Mouse (Mus musculus): Measurements from ENCODE around the gene Vps50. TPM values are rescaled to one million over a fixed set of nuclear protein-coding genes. Genes with fewer than 3 reads are reported as not detected.
"Not testable (repeated sequence)": the region's sequence is repeated elsewhere in the genome, so short reads cannot be mapped to it uniquely, and the experiment has no call there.

Vps50 gene
- polyA plus RNA-seq, 1 experiment from 2014 or later, result 40.2 TPM

DNA sequence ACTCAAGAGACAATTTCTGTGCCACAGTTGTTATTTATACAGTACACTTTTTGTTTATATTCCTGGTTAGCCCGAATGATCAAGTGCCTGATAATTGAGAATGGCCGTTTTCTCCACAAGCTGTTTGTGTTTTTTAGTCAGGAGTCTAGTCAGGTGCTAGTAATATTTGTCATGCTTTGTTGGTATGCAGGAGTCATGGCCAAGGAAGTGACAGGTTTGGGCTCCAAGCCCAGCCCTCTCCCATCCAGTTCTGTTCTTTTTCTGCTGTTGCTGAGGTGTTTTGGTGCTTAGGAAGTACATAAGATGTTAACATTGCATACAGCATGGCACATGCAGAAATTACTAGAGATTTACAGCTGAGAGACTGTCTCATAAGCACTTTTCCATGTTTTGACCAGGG, 41.3 kb downstream of the Vps50 start:
- no peak overlapping the region for H3K27ac ChIP-seq (replicated peaks; ENCODE audit: low read depth, low read length)
- no peak overlapping the region for H3K4me3 ChIP-seq (ENCODE audit: low read depth, low read length)
- ATAC-seq (replicated peaks; ENCODE audit: insufficient number of reproducible peaks, low FRiP score, low TSS enrichment, low read depth), result no peak
- no peaks in the 10 kb centered on the region for H3K4me1 ChIP-seq (ENCODE audit: control insufficient read depth, insufficient read depth, low read length)
- no peaks in the 10 kb centered on the region for H3K9me3 ChIP-seq (replicated peaks; ENCODE audit: control insufficient read depth, low read length)
- WGBS, result 76% methylated on average over 2 of the region's 2 CpGs
- H3K27me3 ChIP-seq (ENCODE audit: control insufficient read depth, insufficient read depth, low read length), result no peaks in the 10 kb centered on the region
- no peak overlapping the region for H3K9ac ChIP-seq (replicated peaks; ENCODE audit: low read length)
- DNase-seq (ENCODE audit: low spot score), result no peak
- H3K36me3 ChIP-seq (replicated peaks; ENCODE audit: control insufficient read depth, insufficient read depth, low read depth, low read length), result no peaks in the 10 kb centered on the region
- no peak overlapping the region for H3K4me2 ChIP-seq (ENCODE audit: low read depth, low read length)

DNA sequence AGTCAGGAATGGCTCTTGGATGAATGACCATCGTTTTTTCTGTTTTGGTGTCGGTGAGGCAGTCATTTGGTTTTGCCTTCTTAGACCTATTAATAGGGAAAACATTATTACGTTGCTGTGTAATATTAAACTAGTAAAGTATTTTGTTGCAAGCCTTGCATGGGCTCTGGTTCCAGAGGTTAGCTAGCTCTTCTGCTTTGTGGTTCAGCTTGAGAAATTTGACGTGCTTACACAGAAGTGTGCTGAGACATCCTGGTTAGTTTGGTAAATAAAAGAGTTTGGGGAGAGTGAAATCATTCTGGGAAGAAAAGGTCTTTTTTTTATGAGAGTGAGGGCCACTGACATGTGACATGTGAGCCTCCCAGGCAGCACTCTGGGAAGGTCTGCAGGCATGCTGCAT, 45.7 kb downstream of the Vps50 start:
- Histone ChIP-seq H3K4me2 (ENCODE audit: low read depth, low read length) (no peak overlapping the region), H3K9ac (replicated peaks; ENCODE audit: low read length) (no peak overlapping the region), H3K27me3 (ENCODE audit: control insufficient read depth, insufficient read depth, low read length) (no peaks in the 10 kb centered on the region), H3K36me3 (replicated peaks; ENCODE audit: control insufficient read depth, insufficient read depth, low read depth, low read length) (no peaks in the 10 kb centered on the region; the same call in 1 of the 2 replicates), H3K27ac (replicated peaks; ENCODE audit: low read depth, low read length) (no peak overlapping the region), H3K9me3 (replicated peaks; ENCODE audit: control insufficient read depth, low read length) (no peaks in the 10 kb centered on the region), H3K4me1 (ENCODE audit: control insufficient read depth, insufficient read depth, low read length) (no peaks in the 10 kb centered on the region), H3K4me3 (ENCODE audit: low read depth, low read length) (no peak overlapping the region)
- ATAC-seq (replicated peaks; ENCODE audit: insufficient number of reproducible peaks, low FRiP score, low TSS enrichment, low read depth) (no peak), DNase-seq (ENCODE audit: low spot score) (no peak)
- 87% methylated on average over 4 of the region's 4 CpGs for WGBS

DNA sequence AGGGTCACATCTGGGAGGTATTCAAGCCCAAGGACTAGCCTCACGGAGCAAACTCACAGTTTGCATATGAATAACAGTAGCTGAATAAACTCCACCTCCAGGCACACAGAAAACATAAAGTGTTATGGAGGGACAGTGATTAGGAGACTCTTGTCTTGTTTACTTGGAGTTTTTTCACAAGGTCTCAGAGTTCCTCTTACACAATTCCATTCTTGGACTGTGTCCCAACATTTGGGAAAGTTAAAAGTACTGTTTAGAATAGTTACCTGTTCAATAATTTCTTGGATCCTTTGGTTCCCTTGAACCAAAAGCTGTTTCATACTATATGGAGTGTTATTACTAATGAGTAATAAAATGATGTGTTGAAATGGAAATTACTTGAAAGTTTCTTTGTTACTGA, 46.8 kb downstream of the Vps50 start:
- no peaks in the 10 kb centered on the region for H3K9me3 ChIP-seq (replicated peaks; ENCODE audit: control insufficient read depth, low read length)
- WGBS, result 61% methylated on average over 1 of the region's 1 CpGs
- no peak overlapping the region for H3K27ac ChIP-seq (replicated peaks; ENCODE audit: low read depth, low read length)

DNA sequence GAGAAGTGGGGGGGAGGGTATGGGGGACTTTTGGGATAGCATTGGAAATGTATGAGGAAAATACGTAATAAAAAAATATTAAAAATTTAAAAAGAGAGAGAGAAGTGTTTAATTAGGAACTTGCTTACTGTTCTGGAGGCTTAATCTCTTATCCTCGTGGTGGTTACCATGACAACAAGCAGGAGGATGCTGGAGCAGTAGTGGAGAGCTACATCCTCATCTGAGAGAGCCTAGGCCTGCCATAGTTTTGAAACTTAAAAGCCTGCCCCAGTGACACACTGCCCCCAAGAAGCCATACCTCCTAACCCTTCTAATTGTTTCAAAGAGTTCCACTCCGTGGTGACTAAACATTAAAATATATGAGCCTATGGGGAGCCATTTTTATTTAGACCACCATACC, 50.8 kb downstream of the Vps50 start:
- Histone ChIP-seq H3K36me3 (replicated peaks; ENCODE audit: control insufficient read depth, insufficient read depth, low read depth, low read length) (no peaks in the 10 kb centered on the region; the same call in 1 of the 2 replicates), H3K9ac (replicated peaks; ENCODE audit: low read length) (no peak overlapping the region), H3K27ac (replicated peaks; ENCODE audit: low read depth, low read length) (no peak overlapping the region), H3K4me2 (ENCODE audit: low read depth, low read length) (no peak overlapping the region), H3K4me3 (ENCODE audit: low read depth, low read length) (no peak overlapping the region), H3K27me3 (ENCODE audit: control insufficient read depth, insufficient read depth, low read length) (no peaks in the 10 kb centered on the region), H3K9me3 (replicated peaks; ENCODE audit: control insufficient read depth, low read length) (no peaks in the 10 kb centered on the region), H3K4me1 (ENCODE audit: control insufficient read depth, insufficient read depth, low read length) (no peaks in the 10 kb centered on the region)
- 76% methylated on average over 3 of the region's 3 CpGs for WGBS
- no peak for DNase-seq (ENCODE audit: low spot score)
- no peak for ATAC-seq (replicated peaks; ENCODE audit: insufficient number of reproducible peaks, low FRiP score, low TSS enrichment, low read depth)

More for the DNA sequence above, 46.8 kb downstream of the Vps50 start:
- no peak for DNase-seq (ENCODE audit: low spot score)
- H3K9ac ChIP-seq (replicated peaks; ENCODE audit: low read length), result no peak overlapping the region
- ATAC-seq (replicated peaks; ENCODE audit: insufficient number of reproducible peaks, low FRiP score, low TSS enrichment, low read depth), result no peak
- H3K4me2 ChIP-seq (ENCODE audit: low read depth, low read length), result no peak overlapping the region
- H3K4me1 ChIP-seq (ENCODE audit: control insufficient read depth, insufficient read depth, low read length), result no peaks in the 10 kb centered on the region
- H3K27me3 ChIP-seq (ENCODE audit: control insufficient read depth, insufficient read depth, low read length), result no peaks in the 10 kb centered on the region
- H3K36me3 ChIP-seq (replicated peaks; ENCODE audit: control insufficient read depth, insufficient read depth, low read depth, low read length), result no peaks in the 10 kb centered on the region; the same call in 1 of the 2 replicates
- no peak overlapping the region for H3K4me3 ChIP-seq (ENCODE audit: low read depth, low read length)

DNA sequence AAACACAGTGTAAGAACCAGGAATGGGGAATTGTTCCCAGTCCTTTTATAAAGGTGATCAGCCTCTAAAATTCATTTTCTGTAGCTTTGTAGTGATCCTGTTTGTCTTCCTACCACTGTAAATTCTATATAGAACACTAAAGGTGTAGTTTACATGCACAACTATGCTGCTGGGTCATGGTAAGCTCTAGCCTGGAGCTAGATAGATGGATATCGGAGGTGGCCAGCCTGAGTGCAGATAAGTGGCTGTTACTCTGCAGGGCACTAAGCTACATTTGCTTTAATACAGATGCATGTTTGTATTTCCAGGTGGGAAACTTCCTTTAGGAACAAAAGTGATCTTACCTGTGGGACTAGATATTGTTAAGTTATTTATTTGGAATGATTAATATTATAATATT, 51.8 kb downstream of the Vps50 start:
- H3K4me1 ChIP-seq (ENCODE audit: control insufficient read depth, insufficient read depth, low read length), result no peaks in the 10 kb centered on the region
- H3K4me2 ChIP-seq (ENCODE audit: low read depth, low read length), result no peak overlapping the region
- DNase-seq (ENCODE audit: low spot score) (no peak), ATAC-seq (replicated peaks; ENCODE audit: insufficient number of reproducible peaks, low FRiP score, low TSS enrichment, low read depth) (no peak)
- no peaks in the 10 kb centered on the region for H3K9me3 ChIP-seq (replicated peaks; ENCODE audit: control insufficient read depth, low read length)
- no peak overlapping the region for H3K4me3 ChIP-seq (ENCODE audit: low read depth, low read length)
- H3K36me3 ChIP-seq (replicated peaks; ENCODE audit: control insufficient read depth, insufficient read depth, low read depth, low read length), result no peaks in the 10 kb centered on the region; the same call in 1 of the 2 replicates
- H3K27ac ChIP-seq (replicated peaks; ENCODE audit: low read depth, low read length), result no peak overlapping the region
- WGBS, result 92% methylated on average over 1 of the region's 1 CpGs
- no peak overlapping the region for H3K9ac ChIP-seq (replicated peaks; ENCODE audit: low read length)
- H3K27me3 ChIP-seq (ENCODE audit: control insufficient read depth, insufficient read depth, low read length), result no peaks in the 10 kb centered on the region

DNA sequence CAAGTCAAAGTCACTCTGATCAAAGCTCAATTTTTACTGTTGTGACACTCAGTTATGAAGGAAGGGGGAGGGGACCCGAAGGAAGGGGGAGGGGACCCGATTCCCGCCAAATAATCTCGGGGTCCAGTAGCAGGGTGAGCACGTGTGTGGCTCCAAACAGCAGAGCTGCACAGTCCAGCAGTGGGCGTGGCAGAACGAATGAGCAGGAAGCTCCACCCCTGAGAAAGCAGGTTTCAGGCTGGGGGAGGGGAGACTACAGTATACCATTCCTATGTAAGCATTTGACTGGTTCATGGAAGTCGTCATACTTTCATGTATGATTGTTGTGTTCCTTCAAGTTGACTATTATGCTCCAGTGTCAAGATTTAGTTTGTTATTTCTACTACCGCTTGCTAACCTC, 54.5 kb downstream of the Vps50 start:
- not testable (repeated sequence) for ATAC-seq (replicated peaks; ENCODE audit: insufficient number of reproducible peaks, low FRiP score, low TSS enrichment, low read depth); H3K4me1 ChIP-seq (ENCODE audit: control insufficient read depth, insufficient read depth, low read length); H3K9me3 ChIP-seq (replicated peaks; ENCODE audit: control insufficient read depth, low read length); H3K27ac ChIP-seq (replicated peaks; ENCODE audit: low read depth, low read length); H3K4me3 ChIP-seq (ENCODE audit: low read depth, low read length); H3K4me2 ChIP-seq (ENCODE audit: low read depth, low read length); H3K9ac ChIP-seq (replicated peaks; ENCODE audit: low read length); H3K27me3 ChIP-seq (ENCODE audit: control insufficient read depth, insufficient read depth, low read length); H3K36me3 ChIP-seq (replicated peaks; ENCODE audit: control insufficient read depth, insufficient read depth, low read depth, low read length); DNase-seq (ENCODE audit: low spot score)
- 87% methylated on average over 9 of the region's 9 CpGs for WGBS

DNA sequence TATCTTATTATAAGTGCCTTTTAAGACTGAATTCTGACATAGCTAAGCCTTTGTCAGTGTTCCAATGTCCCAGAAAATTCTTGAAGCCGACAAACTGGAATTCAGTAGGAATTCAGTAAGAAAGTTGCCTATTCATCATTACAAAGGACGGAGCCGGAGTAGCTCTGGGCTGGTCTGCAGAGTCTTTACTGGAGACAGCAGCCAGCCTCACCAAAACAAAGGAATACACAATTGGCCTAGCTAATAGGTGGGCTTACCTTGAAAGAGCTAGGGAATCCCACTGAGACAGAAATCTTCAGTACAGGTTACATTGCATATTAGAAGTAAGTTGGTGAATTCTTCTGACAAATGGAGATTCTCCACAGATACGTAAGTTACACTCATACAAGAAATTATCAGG, 59.0 kb downstream of the Vps50 start:
- Histone ChIP-seq H3K27ac (replicated peaks; ENCODE audit: low read depth, low read length) (no peak overlapping the region), H3K27me3 (ENCODE audit: control insufficient read depth, insufficient read depth, low read length) (no peaks in the 10 kb centered on the region), H3K4me3 (ENCODE audit: low read depth, low read length) (no peak overlapping the region), H3K9me3 (replicated peaks; ENCODE audit: control insufficient read depth, low read length) (no peaks in the 10 kb centered on the region), H3K36me3 (replicated peaks; ENCODE audit: control insufficient read depth, insufficient read depth, low read depth, low read length) (no peaks in the 10 kb centered on the region), H3K4me1 (ENCODE audit: control insufficient read depth, insufficient read depth, low read length) (no peaks in the 10 kb centered on the region), H3K9ac (replicated peaks; ENCODE audit: low read length) (no peak overlapping the region), H3K4me2 (ENCODE audit: low read depth, low read length) (no peak overlapping the region)
- DNase-seq (ENCODE audit: low spot score) (no peak), ATAC-seq (replicated peaks; ENCODE audit: insufficient number of reproducible peaks, low FRiP score, low TSS enrichment, low read depth) (no peak)
- WGBS, result 87% methylated on average over 4 of the region's 4 CpGs

DNA sequence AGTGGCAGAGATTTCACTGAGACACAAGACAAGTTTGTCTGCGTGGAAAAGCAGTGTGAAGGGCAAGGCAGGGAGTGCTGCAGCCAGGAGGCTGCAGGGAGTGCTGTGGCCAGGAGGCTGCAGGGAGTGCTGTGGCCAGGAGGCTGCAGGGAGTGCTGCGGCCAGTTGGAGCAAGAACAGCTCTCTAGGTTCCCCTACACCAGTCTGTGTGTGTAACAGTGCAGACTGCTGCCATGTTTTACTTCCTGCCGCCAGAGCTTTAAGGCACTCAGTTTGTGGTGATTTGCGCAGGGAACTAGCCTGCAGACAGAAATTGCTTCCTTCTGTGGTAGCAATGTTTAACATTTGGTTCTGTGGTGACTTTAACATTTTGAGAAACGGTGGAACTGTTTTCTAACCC, 61.8 kb downstream of the Vps50 start:
- WGBS, result 42% methylated on average over 5 of the region's 5 CpGs
- Histone ChIP-seq H3K9me3 (replicated peaks; ENCODE audit: control insufficient read depth, low read length) (no peaks in the 10 kb centered on the region), H3K36me3 (replicated peaks; ENCODE audit: control insufficient read depth, insufficient read depth, low read depth, low read length) (no peaks in the 10 kb centered on the region), H3K4me2 (ENCODE audit: low read depth, low read length) (no peak overlapping the region), H3K4me1 (ENCODE audit: control insufficient read depth, insufficient read depth, low read length) (no peaks in the 10 kb centered on the region), H3K27me3 (ENCODE audit: control insufficient read depth, insufficient read depth, low read length) (no peaks in the 10 kb centered on the region), H3K4me3 (ENCODE audit: low read depth, low read length) (no peak overlapping the region), H3K27ac (replicated peaks; ENCODE audit: low read depth, low read length) (no peak overlapping the region), H3K9ac (replicated peaks; ENCODE audit: low read length) (no peak overlapping the region)
- DNase-seq (ENCODE audit: low spot score) (peak; percentile 52), ATAC-seq (replicated peaks; ENCODE audit: insufficient number of reproducible peaks, low FRiP score, low TSS enrichment, low read depth) (no peak)
